Mouse (Mus musculus): ENCODE measurements around the gene Ybx3. TPM values are rescaled to one million over a fixed set of nuclear protein-coding genes. Genes with fewer than 3 reads are reported as not detected.

Gene Ybx3
- total RNA-seq, 1 experiment from 2014 or later = 194 TPM

- no peak for DNase-seq
Observed at GRCm38 (mm10) chr6:131383713-131384330, 4.5 kb downstream of the Ybx3 start.

GRCm38 (mm10) chr6:131382984-131383337, 5.3 kb downstream of the Ybx3 start:
- DNase-seq = peak; percentile 43

GRCm38 (mm10) chr6:131382232-131382983, 5.9 kb downstream of the Ybx3 start:
- peak; percentile 38 for DNase-seq

GRCm38 (mm10) chr6:131378858-131379428, 9.3 kb downstream of the Ybx3 start:
- no peak for DNase-seq

GRCm38 (mm10) chr6:131377378-131377777, 10.9 kb downstream of the Ybx3 start:
- DNase-seq = no peak

GRCm38 (mm10) chr6:131374594-131375340, 13.5 kb downstream of the Ybx3 start:
- DNase-seq = no peak

GRCm38 (mm10) chr6:131373160-131373559, 15.1 kb downstream of the Ybx3 start:
- no peak for DNase-seq

- no peak for DNase-seq
Observed at GRCm38 (mm10) chr6:131370767-131371166, 17.5 kb downstream of the Ybx3 start.

GRCm38 (mm10) chr6:131369866-131370616, 18.2 kb downstream of the Ybx3 start:
- DNase-seq = peak; percentile 15

GRCm38 (mm10) chr6:131367101-131367500, 21.2 kb downstream of the Ybx3 start:
- DNase-seq = no peak

GRCm38 (mm10) chr6:131364353-131364752, 23.9 kb downstream of the Ybx3 start:
- DNase-seq = no peak

GRCm38 (mm10) chr6:131362987-131363765, 25.1 kb downstream of the Ybx3 start:
- no peak for DNase-seq

GRCm38 (mm10) chr6:131360693-131361092, 27.6 kb downstream of the Ybx3 start:
- DNase-seq = no peak

GRCm38 (mm10) chr6:131359543-131359942, 28.7 kb downstream of the Ybx3 start:
- DNase-seq = no peak

- no peak for DNase-seq
Observed at GRCm38 (mm10) chr6:131354913-131355312, 33.4 kb downstream of the Ybx3 start.

GRCm38 (mm10) chr6:131353352-131353919, 34.8 kb downstream of the Ybx3 start, which contains the start of gene Styk1:
Gene Styk1, minus strand, starts transcription at chr6:131353597.
- peak; percentile 79 for DNase-seq

GRCm38 (mm10) chr6:131347026-131347425, 41.2 kb downstream of the Ybx3 start:
- DNase-seq = no peak

GRCm38 (mm10) chr6:131344346-131344745, 43.9 kb downstream of the Ybx3 start:
- DNase-seq = no peak

GRCm38 (mm10) chr6:131340082-131340481, 48.2 kb downstream of the Ybx3 start:
- no peak for DNase-seq

GRCm38 (mm10) chr6:131339309-131339708, 49.0 kb downstream of the Ybx3 start:
- DNase-seq = no peak

- no peak for DNase-seq
Observed at GRCm38 (mm10) chr6:131338787-131339186, 49.5 kb downstream of the Ybx3 start.
